Mouse (Mus musculus) ES-CJ7 (cell line): Measurements from ENCODE around the gene Duoxa2.
A peak's percentile ranks its signal among the peaks of the same experiment; 100 is the strongest.
"Not testable (repeated sequence)": the region's sequence is repeated elsewhere in the genome, so short reads cannot be mapped to it uniquely, and the experiment has no call there.

Source experiments
- DNase-seq: peaks from one replicate; pipeline ENCODE4 v3.0.0; 2011; ENCODE audit warnings: low read depth, low spot score

The Duoxa2 gene

GRCm38 (mm10) chr2:122306184-122306583 is 7.5 kb downstream of the Duoxa2 start:
- DNase-seq: no peak

GRCm38 (mm10) chr2:122309647-122310046 is 10.9 kb downstream of the Duoxa2 start:
- no peak for DNase-seq

DNA sequence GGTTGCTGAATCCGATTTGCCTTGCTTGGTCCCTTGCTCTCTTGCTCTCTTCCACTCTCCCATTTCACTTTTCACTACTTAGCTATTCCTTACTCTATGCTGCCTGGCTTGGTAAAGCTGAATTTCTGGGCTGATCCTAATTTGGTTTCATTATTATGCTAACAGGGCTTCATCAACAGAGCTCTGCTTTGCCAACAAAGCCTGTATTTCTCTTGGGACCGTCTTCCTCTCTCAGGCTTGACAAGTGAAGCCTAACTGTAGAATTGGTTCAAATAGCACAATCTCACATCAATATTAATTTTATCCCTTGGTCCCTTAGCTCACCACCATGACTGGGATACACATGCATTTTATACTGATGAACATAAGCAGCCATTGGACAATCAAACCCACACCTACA is 12.9 kb downstream of the Duoxa2 start:
- DNase-seq: no peak

DNA sequence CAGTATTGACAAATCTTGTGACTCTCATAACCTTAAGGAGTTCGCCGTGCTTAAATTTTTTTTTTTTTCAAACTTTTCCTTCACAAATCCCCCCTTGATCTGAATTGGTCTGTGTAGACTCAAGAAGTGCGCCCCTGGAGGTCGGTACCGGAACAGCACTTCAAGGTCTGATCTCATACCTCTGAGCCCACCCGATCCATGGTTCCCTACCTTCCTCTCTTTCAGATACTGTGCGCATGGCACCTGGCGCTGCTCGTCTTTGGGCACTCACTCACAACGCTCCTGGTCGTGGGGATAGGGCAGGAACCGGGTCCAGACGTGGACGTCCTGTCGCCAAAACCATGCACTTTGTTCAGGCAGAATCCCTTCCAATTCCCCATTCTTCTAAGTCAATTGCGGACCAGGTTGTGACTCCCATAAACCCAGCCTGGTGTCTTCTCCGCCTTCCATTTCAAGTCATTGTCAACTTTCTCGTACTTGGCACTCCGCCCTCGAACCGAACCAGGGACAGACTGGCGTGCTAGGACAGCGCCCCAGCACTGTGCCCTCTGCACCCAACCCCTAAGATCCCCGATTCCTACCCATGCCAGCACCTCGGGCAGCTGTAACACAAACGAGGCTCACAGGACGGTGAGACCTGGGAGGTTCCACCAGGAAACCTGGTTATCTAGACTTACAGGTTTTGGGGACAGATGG is 14.2 kb downstream of the Duoxa2 start:
- peak; percentile 87 for DNase-seq

DNA sequence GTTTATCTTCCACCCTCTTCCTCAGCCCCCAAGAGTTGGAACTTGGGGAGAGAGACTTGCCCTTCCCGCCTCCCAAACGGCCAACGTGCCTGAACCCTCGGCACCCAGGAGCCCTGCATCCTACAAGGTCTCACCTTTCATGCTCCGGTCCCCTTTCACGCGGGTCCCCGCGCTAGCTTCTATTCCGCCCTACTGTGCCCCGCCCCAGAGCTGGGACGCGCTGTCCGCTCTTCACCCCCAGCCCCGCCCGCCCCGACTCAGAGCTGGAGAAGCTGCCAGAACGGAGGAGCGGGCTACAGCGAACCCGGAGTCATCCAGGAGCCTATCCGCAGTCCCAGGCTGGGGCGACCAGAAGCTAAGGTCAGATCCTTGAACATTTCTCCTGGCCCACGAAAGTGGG is 14.8 kb downstream of the Duoxa2 start, which contains the start of gene Duoxa1:
Gene Duoxa1, minus strand, starts transcription at position 195 of the 400 bp plus-strand sequence.
- DNase-seq: no peak

GRCm38 (mm10) chr2:122315372-122315771 is 16.7 kb downstream of the Duoxa2 start, which contains the start of gene Duox1:
Gene Duox1, plus strand, starts transcription at chr2:122315672.
- DNase-seq: no peak

GRCm38 (mm10) chr2:122317384-122317783 is 18.7 kb downstream of the Duoxa2 start:
- DNase-seq: no peak

- no peak for DNase-seq
These were observed 25.3 kb downstream of the Duoxa2 start for GRCm38 (mm10) chr2:122323960-122324359.

- DNase-seq: no peak
These were observed 25.9 kb downstream of the Duoxa2 start for GRCm38 (mm10) chr2:122324586-122324985.

DNA sequence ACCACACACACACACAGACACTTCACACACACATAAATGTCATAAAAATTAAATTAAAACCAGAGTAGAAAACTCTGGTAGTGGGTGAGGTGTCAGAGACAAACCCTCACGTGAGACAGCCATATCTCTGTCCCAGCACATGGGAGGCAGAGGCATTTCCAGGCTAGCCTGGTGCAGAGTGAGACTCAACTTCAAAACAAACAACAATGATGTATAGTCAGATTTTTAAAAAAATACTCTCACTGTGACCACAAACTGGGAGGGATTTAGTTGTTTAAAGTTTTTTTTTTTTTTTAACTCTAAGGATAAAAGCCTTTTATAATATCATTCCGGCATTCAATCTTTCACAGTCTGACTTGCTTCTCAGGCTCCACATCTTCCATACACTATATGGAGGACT is 26.7 kb downstream of the Duoxa2 start:
- DNase-seq: no peak

DNA sequence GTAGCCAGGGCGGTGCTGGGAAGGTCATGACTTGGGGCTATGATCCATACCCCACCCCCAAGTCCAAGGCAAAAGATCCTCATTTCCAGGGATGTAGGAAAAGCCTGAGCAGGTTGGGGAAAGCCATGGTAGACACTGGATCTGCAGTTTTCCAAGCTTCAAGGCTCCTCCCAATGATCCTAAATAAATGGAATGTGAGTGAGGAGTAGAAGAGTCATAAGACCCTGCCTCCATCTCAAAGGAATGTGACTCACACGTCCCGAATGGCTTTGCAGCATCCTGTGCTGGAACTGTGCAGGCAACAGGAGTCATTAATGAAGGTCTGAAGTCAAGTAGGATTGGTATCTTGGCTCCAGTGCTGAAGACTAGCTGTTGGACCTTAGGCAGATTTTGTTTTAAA is 29.3 kb downstream of the Duoxa2 start:
- no peak for DNase-seq

GRCm38 (mm10) chr2:122330317-122330716 is 31.6 kb downstream of the Duoxa2 start:
- not testable (repeated sequence) for DNase-seq

GRCm38 (mm10) chr2:122332222-122332621 is 33.5 kb downstream of the Duoxa2 start:
- no peak for DNase-seq

DNA sequence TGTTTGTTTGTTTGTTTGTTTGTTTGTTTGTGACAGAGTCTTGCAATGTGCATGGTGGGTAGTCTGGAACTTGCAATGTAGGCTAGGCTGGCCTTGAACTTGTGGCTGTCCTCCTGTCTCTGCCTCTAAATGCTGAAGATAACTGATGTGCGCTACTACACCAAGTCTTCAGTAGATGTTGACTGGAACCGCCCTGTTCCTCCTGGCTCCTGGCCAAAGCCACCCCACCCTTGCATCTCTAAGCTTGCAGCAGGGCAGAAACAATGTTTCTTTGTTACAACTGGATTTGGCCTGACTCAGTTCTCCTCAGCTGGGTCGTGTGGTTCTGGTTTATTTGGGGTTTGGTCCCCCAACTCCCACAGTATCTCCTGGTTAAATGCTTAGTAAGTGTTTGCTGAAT is 35.5 kb downstream of the Duoxa2 start:
- DNase-seq: peak; percentile 95

DNA sequence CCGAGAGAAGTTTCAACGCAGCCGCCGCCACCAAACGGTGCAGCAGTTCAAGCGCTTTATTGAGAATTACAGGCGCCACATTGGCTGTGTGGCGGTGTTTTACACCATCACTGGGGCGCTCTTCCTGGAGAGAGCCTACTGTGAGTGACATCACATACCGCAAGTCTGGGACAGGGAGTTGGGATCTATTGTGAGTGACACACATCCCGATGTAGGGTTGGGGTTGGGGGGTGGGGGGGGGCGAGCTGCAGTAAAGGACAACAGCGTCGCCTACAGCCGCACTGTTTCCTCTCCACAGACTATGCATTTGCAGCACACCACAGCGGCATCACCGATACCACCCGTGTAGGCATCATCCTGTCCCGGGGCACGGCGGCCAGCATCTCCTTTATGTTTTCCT is 38.6 kb downstream of the Duoxa2 start:
- DNase-seq: peak; percentile 27

GRCm38 (mm10) chr2:122345106-122345893 is 46.6 kb downstream of the Duoxa2 start:
- no peak for DNase-seq

- not testable (repeated sequence) for DNase-seq
These were observed 47.5 kb downstream of the Duoxa2 start for GRCm38 (mm10) chr2:122346164-122346563.

- no peak for DNase-seq
These were observed 48.6 kb downstream of the Duoxa2 start for GRCm38 (mm10) chr2:122347257-122347656.

DNA sequence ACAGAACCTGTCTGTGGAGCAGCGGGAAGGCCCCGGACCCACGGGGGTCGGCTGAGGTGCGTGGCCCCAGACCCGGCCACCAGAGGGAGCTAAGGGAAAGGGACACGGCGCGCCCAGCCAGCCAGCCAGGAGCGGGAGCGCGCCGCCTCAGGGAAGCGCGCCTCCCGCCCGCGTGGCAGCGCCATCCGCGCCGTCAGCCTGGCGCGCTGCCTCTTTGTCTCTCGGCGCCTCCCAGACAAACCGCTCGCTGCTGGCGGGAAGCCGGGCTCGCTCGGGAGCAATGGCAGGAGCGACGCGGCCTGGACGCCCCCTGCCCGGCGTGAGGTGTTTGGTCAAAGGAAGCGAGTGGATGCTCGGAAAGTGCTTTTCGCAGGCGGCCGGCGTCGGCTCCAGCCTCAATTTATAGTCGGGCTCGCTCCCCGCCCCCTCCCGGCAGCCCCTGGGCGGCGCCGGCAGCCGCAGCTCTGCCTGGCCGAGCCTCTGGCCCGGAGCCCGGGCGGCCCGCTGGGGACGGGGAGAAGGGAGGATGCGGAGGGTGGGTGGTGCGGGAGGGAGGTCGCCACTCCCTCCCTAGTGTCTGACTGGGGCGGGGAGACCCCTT is 49.9 kb downstream of the Duoxa2 start:
- DNase-seq: peak; percentile 72

DNA sequence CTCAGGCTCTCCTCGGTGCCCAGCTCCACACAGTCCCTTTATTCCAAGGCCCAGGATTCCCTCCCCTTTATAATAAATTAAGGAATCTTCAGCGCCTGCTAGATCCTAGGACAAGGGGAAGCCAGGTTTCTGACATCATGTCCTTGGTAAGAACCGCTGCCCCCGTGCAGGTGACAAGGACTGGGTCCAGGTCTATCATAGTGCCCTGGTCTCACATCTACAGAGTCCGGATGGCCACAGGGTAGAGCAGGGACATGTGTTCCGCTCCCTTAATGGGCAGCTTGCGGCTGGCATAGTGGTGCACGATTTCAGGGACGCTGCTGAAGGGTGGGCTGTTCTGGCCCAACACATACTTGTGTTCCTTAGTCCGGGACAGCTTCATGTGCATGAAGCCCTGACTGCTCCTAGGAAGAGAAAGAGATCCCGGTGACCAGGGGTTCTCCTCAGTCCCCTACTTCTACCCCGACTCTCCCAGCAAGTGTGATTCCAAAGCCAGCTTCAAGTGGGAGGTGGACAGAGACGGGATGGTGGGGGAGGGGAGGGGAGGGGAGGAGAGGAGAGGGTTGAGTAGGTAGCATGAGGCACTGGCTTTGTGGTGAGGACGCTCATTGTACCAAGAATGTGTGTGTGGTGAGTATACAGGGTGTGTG is 50.6 kb downstream of the Duoxa2 start:
- DNase-seq: no peak

GRCm38 (mm10) chr2:122351156-122351930 is 52.6 kb downstream of the Duoxa2 start:
- DNase-seq: no peak
